Mouse (Mus musculus) layer of hippocampus, postnatal 36 days (tissue): ENCODE data around the gene 4930550L24Rik. TPM values are rescaled to one million over a fixed set of nuclear protein-coding genes. Genes with fewer than 3 reads are reported as not detected.

ENCODE experiments used
- DNase-seq, 2 experiments: peaks; one replicate each; pipeline ENCODE4 v3.0.0; 2022
- total RNA-seq, 2 experiments: library from RNA; stranded (reverse); gene quantifications; 2 replicates each; pipeline ENCODE4 v1.2.3; 2021

Gene 4930550L24Rik
- not detected for total RNA-seq

- no peak for DNase-seq
Measured at GRCm38 (mm10) chrX:58909060-58909459, at the start of gene 4930550L24Rik. Gene 4930550L24Rik, plus strand, starts transcription at chrX:58909360.

GRCm38 (mm10) chrX:58900753-58901152, 8.4 kb upstream of the 4930550L24Rik start:
- DNase-seq: no peak

- no peak for DNase-seq
Measured at GRCm38 (mm10) chrX:58967969-58968368, 58.8 kb downstream of the 4930550L24Rik start.
